Mouse (Mus musculus): ENCODE measurements at regions not wholly inside any gene's neighbourhood (a gene's known extent, or its start where the extent isn't known, plus 50 kb on each side); places are given as distances from the start of the nearest gene placed in this dataset.
"Not testable (repeated sequence)": the region's sequence is repeated elsewhere in the genome, so short reads cannot be mapped to it uniquely, and the experiment has no call there.

DNA sequence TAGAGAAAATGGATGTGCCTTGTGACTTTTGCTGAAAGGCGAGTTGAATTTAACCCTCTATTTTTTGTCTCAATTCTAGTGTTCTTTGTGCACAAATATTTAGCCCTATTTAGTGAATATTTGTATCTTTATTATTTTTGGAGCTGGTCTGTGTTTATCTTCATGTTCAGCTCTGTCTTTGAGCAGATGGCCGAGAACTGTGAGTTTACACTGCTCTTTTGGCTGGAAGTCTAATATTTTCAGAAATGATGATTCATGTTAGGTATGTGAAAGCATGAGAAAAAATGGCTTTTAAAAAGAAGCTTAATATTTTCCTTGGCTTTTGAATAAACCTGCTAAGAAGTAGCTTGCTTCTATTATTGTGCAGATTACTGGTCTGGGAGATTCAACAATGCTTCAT is 505.4 kb downstream of the Sema5a start:
- DNase-seq (no peak), ATAC-seq (no peak)
- no peak overlapping the region for H3K27ac ChIP-seq (ENCODE audit: low read depth, low read length)
- no peaks in the 10 kb centered on the region for H3K36me3 ChIP-seq (ENCODE audit: insufficient read depth)
- TF ChIP-seq CTCF (IDR thresholded peaks at IDR 0.05; ENCODE audit: low read depth), result no peak
- no peaks in the 10 kb centered on the region for H3K27me3 ChIP-seq (ENCODE audit: insufficient read depth, low read length)
- H3K9ac ChIP-seq, result no peak overlapping the region
- 72% methylated on average over 2 of the region's 2 CpGs for WGBS
- H3K4me1 ChIP-seq (ENCODE audit: insufficient read depth), result no peaks in the 10 kb centered on the region
- no peaks in the 10 kb centered on the region for H3K9me3 ChIP-seq (ENCODE audit: low read length)
- no peak overlapping the region for H3K4me3 ChIP-seq (ENCODE audit: low read depth, low read length)
- no peak overlapping the region for H3K4me2 ChIP-seq (ENCODE audit: low read depth)

DNA sequence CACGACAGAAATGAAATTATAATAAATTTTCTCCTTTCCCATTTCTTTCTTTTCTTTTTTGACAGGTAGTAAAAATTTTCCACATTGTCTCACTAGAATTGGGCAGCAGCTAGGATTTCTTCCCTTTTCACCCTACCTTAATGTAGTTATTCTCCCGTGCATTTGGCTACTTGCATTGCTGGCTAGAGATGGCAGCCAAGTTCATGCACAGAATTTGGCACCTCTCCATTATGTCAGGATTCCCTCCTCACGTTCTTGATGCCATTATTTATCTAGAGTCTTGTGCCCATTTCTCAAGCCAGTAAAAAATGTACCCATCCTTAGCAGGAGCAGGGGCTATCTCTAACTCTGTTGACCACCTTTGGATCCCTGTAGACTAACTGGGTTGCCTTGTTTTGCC is 507.4 kb downstream of the Sema5a start:
- Histone ChIP-seq H3K4me3 (ENCODE audit: low read depth, low read length) (no peak overlapping the region), H3K27ac (ENCODE audit: low read depth, low read length) (no peak overlapping the region), H3K4me2 (ENCODE audit: low read depth) (no peak overlapping the region), H3K27me3 (ENCODE audit: insufficient read depth, low read length) (no peaks in the 10 kb centered on the region), H3K9me3 (ENCODE audit: low read length) (no peaks in the 10 kb centered on the region), H3K4me1 (ENCODE audit: insufficient read depth) (no peaks in the 10 kb centered on the region), H3K9ac (no peak overlapping the region), H3K36me3 (ENCODE audit: insufficient read depth) (no peaks in the 10 kb centered on the region)
- ATAC-seq, result no peak
- WGBS, result 49% methylated on average over 3 of the region's 3 CpGs
- DNase-seq, result no peak
- TF ChIP-seq CTCF (IDR thresholded peaks at IDR 0.05; ENCODE audit: low read depth), result no peak

DNA sequence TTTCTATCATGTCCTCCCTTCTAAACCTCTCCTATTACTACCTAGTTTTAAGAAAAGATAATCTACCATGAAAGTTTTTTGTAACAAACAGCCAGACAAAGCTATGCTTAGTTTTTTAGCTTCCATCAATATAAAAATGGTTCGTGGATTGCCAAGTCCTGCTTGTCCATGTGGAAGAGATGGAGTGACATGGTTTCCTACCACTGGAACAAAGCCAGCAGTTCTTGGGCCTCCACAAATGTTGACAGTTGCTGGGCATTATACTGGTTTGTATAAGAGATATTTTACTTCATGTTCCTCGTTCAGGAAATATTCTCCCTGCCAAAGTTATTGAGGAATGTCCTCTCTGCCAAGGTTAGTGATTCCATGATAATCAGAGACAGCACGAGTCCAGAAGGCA is 515.5 kb downstream of the Sema5a start:
- no peak for TF ChIP-seq CTCF (IDR thresholded peaks at IDR 0.05; ENCODE audit: low read depth)

DNA sequence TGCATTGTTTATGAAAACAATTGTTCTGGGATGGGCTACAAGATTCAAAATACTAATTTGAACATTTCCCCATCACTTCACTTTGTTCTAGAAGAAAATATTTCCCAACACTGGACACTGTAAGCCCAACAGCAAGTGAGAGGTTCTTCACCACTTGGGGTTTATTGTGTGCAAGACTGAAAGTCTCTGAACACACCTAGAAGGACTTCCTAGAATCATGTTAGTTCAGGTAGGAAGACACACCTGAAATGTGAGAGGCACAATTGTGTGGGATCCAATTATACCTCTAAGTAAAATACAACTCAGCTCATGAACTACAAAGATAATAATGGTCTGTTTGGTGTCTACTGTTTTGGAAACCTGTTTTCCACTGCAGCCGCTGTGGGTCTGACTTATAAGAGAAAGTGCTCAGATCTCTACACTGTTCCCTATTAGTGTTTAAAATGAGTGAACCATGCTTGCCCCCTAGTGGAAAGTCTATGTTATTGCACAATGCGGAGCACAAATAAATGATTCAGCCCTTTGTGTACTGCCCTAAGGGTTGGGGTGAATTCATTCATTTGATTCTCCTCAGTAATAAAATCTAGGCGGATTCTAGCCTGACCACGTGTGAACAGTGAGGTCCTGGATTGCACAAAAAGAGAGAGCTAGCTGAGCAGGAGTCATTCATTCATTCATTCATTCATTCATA is 521.5 kb downstream of the Sema5a start:
- Histone ChIP-seq H3K4me1 (ENCODE audit: insufficient read depth) (no peaks in the 10 kb centered on the region), H3K27me3 (ENCODE audit: insufficient read depth, low read length) (no peaks in the 10 kb centered on the region), H3K27ac (ENCODE audit: low read depth, low read length) (no peak overlapping the region), H3K9me3 (ENCODE audit: low read length) (no peaks in the 10 kb centered on the region), H3K36me3 (ENCODE audit: insufficient read depth) (no peaks in the 10 kb centered on the region), H3K4me3 (ENCODE audit: low read depth, low read length) (no peak overlapping the region), H3K4me2 (ENCODE audit: low read depth) (peak overlapping the region; percentile 28; the same call in 1 of the 2 replicates), H3K9ac (no peak overlapping the region)
- 1% methylated on average over 4 of the region's 4 CpGs for WGBS
- TF ChIP-seq CTCF (IDR thresholded peaks at IDR 0.05; ENCODE audit: low read depth), result peak; percentile 92
- DNase-seq, result peak; percentile 86
- ATAC-seq, result peak; percentile 94

More for the DNA sequence above, 515.5 kb downstream of the Sema5a start:
- no peak for ATAC-seq
- no peak overlapping the region for H3K4me3 ChIP-seq (ENCODE audit: low read depth, low read length)
- H3K27me3 ChIP-seq (ENCODE audit: insufficient read depth, low read length), result no peaks in the 10 kb centered on the region
- H3K4me2 ChIP-seq (ENCODE audit: low read depth), result no peak overlapping the region
- no peaks in the 10 kb centered on the region for H3K4me1 ChIP-seq (ENCODE audit: insufficient read depth)
- H3K36me3 ChIP-seq (ENCODE audit: insufficient read depth), result no peaks in the 10 kb centered on the region
- no peak overlapping the region for H3K9ac ChIP-seq
- WGBS, result 61% methylated on average over 3 of the region's 3 CpGs
- H3K9me3 ChIP-seq (ENCODE audit: low read length), result no peaks in the 10 kb centered on the region
- DNase-seq, result no peak
- no peak overlapping the region for H3K27ac ChIP-seq (ENCODE audit: low read depth, low read length)

DNA sequence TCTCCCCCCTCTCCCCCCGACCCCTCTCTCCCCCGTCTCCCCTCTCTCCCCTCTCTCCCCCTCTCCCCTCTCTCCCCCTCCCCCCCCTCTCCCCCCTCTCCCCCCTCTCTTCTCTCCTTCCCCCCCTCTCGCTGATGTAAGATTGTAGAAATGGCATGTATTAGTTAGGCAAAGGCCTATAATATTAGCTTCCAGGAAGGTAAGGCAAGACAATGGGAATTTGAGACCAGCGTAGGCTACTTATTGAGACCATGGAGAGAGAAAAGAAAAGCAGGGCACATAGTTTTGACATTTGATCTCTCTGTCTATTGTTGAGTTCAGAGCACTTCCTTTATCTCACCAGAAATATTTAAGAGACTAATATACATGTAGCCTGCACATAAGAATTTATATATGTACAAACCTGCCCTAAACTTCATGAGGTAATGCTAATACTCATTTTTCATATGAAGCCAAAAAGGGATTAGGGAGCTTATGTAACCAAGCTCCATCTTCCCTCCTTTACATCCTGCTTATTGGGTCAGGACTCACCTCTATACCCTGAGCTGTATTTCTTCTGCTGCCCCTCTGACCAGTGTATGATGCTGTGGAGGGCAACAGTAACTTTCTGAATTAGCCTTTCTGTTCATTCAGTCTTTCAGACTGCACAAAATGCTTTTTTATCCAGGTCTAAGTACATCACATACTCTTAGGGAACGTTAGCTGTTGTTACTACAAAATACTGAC is 522.3 kb downstream of the Sema5a start:
- Histone ChIP-seq H3K27ac (ENCODE audit: low read depth, low read length) (no peak overlapping the region), H3K36me3 (ENCODE audit: insufficient read depth) (no peaks in the 10 kb centered on the region), H3K27me3 (ENCODE audit: insufficient read depth, low read length) (no peaks in the 10 kb centered on the region), H3K9ac (no peak overlapping the region), H3K9me3 (ENCODE audit: low read length) (no peaks in the 10 kb centered on the region), H3K4me2 (ENCODE audit: low read depth) (0 out of 2 replicates have a peak overlapping the region, but pooled peaks have one; percentile 28), H3K4me3 (ENCODE audit: low read depth, low read length) (no peak overlapping the region), H3K4me1 (ENCODE audit: insufficient read depth) (no peaks in the 10 kb centered on the region)
- ATAC-seq (peak; percentile 25; the same call in 1 of the 2 replicates), DNase-seq (no peak)
- TF ChIP-seq CTCF (IDR thresholded peaks at IDR 0.05; ENCODE audit: low read depth), result no peak
- WGBS, result 49% methylated on average over 3 of the region's 5 CpGs

DNA sequence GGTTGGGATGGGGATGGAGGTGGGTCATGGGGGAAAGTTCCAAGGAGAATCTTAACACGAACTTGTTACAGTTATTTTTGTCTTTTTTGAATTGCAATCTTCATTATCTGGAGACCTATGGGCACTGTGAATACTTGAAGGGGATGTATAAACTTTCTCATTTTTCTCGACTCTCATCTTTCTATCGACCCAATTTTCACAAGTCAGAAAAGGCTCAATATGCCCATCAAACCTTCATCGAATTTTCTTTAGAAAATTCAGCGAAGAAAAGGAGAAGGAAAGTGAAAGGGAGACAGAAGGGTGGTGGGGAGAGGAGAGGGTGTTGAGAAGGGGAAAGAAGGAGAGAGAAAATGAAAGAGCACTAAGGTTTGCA is 533.6 kb downstream of the Sema5a start:
- H3K9ac ChIP-seq; H3K4me1 ChIP-seq (ENCODE audit: insufficient read depth); H3K27ac ChIP-seq (ENCODE audit: low read depth, low read length); H3K27me3 ChIP-seq (ENCODE audit: insufficient read depth, low read length); H3K4me3 ChIP-seq (ENCODE audit: low read depth, low read length); H3K9me3 ChIP-seq (ENCODE audit: low read length); DNase-seq; H3K36me3 ChIP-seq (ENCODE audit: insufficient read depth); ATAC-seq: not testable (repeated sequence)
- H3K4me2 ChIP-seq (ENCODE audit: low read depth), result peak overlapping the region; percentile 66; the same call in 1 of the 2 replicates
- WGBS, result 18% methylated on average over 5 of the region's 5 CpGs

DNA sequence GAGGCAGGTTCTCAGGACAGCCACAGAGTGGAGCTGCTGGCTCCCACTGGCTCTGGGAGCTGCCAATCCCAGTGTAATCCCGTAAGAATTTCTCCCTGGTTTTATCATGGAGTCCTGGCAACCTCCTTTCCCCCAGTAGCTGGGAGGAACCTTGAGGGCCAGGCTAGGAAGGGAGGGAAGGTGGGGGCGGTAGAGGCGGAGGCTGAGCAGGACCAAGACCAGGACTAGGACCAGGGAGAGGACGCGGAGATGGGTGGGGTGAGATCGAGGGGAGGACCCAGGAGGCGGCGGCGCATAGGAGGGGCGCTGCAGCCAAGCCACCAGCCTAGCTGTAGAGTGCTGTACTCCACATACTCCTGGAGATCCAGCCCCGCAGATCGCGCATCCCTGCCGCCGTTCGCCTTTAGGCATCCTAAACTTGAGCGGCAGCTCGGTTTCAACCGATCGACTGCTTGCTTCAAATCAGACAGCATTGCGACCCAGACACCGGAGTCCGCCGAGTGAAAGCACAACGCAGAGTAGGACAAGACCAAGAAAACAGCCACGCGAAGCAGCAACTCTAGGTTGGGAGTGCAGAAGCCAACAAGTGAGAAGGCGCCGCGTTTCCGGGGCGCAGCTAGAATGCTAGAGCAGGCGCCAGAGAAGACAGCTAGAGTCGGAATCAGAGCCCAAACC is 534.1 kb downstream of the Sema5a start:
- Histone ChIP-seq H3K4me3 (ENCODE audit: low read depth, low read length) (peak overlapping the region; percentile 54), H3K9ac (peak overlapping the region; percentile 64), H3K27ac (ENCODE audit: low read depth, low read length) (peak overlapping the region; percentile 67), H3K4me2 (ENCODE audit: low read depth) (peak overlapping the region; percentile 66)
- TF ChIP-seq CTCF (IDR thresholded peaks at IDR 0.05; ENCODE audit: low read depth), result peak; percentile 26; the same call in 1 of the 2 replicates
- not testable (repeated sequence) for H3K36me3 ChIP-seq (ENCODE audit: insufficient read depth); H3K9me3 ChIP-seq (ENCODE audit: low read length); H3K4me1 ChIP-seq (ENCODE audit: insufficient read depth); H3K27me3 ChIP-seq (ENCODE audit: insufficient read depth, low read length)
- WGBS, result under 1% methylated on average over 30 of the region's 34 CpGs
- peak; percentile 84 for DNase-seq
- peak; percentile 98 for ATAC-seq

DNA sequence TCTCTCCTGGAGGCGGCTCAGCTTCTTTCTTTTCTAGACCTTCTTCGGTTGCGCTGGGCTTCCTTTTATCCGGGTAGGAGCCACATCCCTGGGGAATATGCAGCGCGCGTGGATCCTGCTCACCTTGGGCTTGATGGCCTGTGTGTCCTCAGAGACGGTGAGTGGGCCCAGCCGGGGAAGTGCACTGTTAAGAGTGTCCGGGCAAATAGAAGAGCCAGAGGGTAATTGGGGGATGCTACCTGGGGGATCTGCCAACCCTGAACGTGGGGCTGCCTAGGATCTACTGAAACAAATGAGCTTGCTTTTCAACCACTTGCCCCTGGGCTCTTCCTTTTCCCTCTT is 534.6 kb downstream of the Sema5a start:
- peak overlapping the region; percentile 66 for H3K4me2 ChIP-seq (ENCODE audit: low read depth)
- peak overlapping the region; percentile 67 for H3K27ac ChIP-seq (ENCODE audit: low read depth, low read length)
- H3K9me3 ChIP-seq (ENCODE audit: low read length); H3K4me1 ChIP-seq (ENCODE audit: insufficient read depth); H3K27me3 ChIP-seq (ENCODE audit: insufficient read depth, low read length); DNase-seq; H3K36me3 ChIP-seq (ENCODE audit: insufficient read depth); ATAC-seq: not testable (repeated sequence)
- WGBS, result 5% methylated on average over 11 of the region's 11 CpGs
- H3K9ac ChIP-seq, result peak overlapping the region; percentile 64
- H3K4me3 ChIP-seq (ENCODE audit: low read depth, low read length), result peak overlapping the region; percentile 54

DNA sequence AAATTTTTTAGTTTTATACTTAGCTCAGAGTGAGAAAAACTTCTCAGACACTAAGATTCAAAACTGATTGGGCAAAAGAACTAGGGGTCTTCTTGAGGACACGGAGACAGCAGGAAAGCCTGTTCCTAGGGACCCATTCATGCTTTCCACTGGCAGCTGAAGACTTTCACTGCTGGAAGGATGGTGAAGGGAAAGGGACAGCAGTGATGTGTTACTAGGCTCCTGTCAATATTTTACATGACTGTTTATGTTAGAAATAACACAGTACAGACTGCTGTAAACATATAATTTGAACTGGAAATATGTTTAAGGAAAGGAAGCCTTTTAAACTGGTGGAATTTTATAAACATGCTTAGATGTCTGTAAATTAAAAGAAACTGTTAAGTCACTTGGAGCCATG is 537.0 kb downstream of the Sema5a start:
- H3K4me1 ChIP-seq (ENCODE audit: insufficient read depth); H3K27me3 ChIP-seq (ENCODE audit: insufficient read depth, low read length): not testable (repeated sequence)

More for the DNA sequence above, 537.0 kb downstream of the Sema5a start:
- ATAC-seq; H3K9me3 ChIP-seq (ENCODE audit: low read length); H3K36me3 ChIP-seq (ENCODE audit: insufficient read depth); H3K27ac ChIP-seq (ENCODE audit: low read depth, low read length); DNase-seq; H3K4me3 ChIP-seq (ENCODE audit: low read depth, low read length); H3K9ac ChIP-seq; H3K4me2 ChIP-seq (ENCODE audit: low read depth): not testable (repeated sequence)
- WGBS, result 27% methylated on average over 1 of the region's 1 CpGs

All from forebrain, postnatal 0 days (tissue).